ENCODE assay signal across 17 mouse cellular contexts in the genomic region with DNA sequence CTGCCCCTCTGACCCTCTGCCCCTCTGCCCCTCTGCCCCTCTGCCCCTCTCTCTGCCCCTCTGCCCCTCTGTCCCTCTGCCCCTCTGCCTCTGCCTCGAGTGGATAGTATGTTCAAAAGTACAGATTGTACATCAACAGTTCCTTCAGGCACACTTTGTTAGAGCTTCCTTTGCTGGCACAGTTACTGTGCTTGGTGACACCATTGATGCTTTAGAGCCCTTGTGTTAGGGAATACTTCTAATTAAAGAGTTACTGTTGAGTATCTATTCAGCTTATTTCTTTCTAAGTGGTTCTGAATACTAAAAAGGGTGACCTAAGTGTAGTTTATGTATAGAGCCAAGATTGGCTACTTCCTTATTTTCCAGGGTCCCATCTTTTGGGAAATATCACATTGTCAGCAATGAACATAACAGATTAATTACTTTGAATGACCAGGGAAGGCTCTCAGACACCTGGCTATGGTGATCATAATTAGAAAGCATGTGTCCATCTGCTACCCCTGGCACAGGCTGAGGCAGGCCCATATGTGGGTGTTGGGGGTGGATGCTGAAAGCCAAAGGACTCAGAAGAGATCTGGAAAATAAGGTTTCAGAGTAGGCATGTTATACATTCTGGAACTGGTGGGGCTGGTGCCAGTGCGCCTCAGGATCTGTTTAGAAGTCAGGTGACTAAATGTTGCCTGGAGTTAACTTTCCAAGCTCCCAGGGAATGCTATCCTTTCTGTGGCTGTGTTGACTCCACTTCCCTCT.
DNase-seq lines count a peak whose midpoint lies in the region; ATAC-seq lines count a peak whose summit lies in the region.
"Had no signal": no experiment of that assay in that cellular context is flagged by ENCODE, and none has a peak within 500 bp of the region (broad histone marks: within the 10 kb centered on the region; RNA-seq: fewer than 3 reads in every experiment).

No protein-coding gene starts in this region.

- no peak overlapping the region for H3K9ac ChIP-seq in hindbrain, embryonic 14.5 days
- H3K9ac ChIP-seq in hindbrain, embryonic 11.5 days (ENCODE audit: low read depth, low read length), result no peak overlapping the region
- H3K9ac ChIP-seq in kidney, embryonic 15.5 days, result no peak overlapping the region
- H3K9ac ChIP-seq: embryonic facial prominence, embryonic 15.5 days had no signal

- no peak overlapping the region for H3K4me2 ChIP-seq in hindbrain, embryonic 14.5 days (replicated peaks)
- H3K4me2 ChIP-seq in hindbrain, embryonic 11.5 days (replicated peaks; ENCODE audit: low read depth, low read length), result no peak overlapping the region
- no peak overlapping the region for H3K4me2 ChIP-seq in kidney, embryonic 15.5 days
- H3K4me2 ChIP-seq: embryonic facial prominence, embryonic 15.5 days had no signal

- H3K27me3 ChIP-seq in hindbrain, embryonic 14.5 days (ENCODE audit: control insufficient read depth, insufficient read depth, low read length), result no peaks in the 10 kb centered on the region
- no peaks in the 10 kb centered on the region for H3K27me3 ChIP-seq in hindbrain, embryonic 11.5 days (ENCODE audit: control insufficient read depth, insufficient read depth, low read length)
- H3K27me3 ChIP-seq in kidney, embryonic 15.5 days, result no peaks in the 10 kb centered on the region
- H3K27me3 ChIP-seq: embryonic facial prominence, embryonic 15.5 days had no signal

- no peak overlapping the region for H3K27ac ChIP-seq in hindbrain, embryonic 14.5 days
- no peak overlapping the region for H3K27ac ChIP-seq in hindbrain, embryonic 11.5 days (ENCODE audit: low read depth, low read length)
- H3K27ac ChIP-seq in kidney, embryonic 15.5 days, result no peak overlapping the region
- H3K27ac ChIP-seq: embryonic facial prominence, embryonic 15.5 days; kidney, postnatal 0 days; left cerebral cortex, adult 2 months; macrophage had no signal

- peak; percentile 73; the same call in 1 of the 2 replicates for ATAC-seq in hindbrain, embryonic 14.5 days (ENCODE audit: low FRiP score)
- ATAC-seq in hindbrain, embryonic 11.5 days (ENCODE audit: low FRiP score), result no peak
- no peak for ATAC-seq in kidney, embryonic 15.5 days (replicated peaks; ENCODE audit: low FRiP score)

- WGBS in hindbrain, embryonic 14.5 days, result 65% methylated on average over 2 of the region's 2 CpGs
- 75% methylated on average over 2 of the region's 2 CpGs for WGBS in hindbrain, embryonic 11.5 days
- WGBS in kidney, embryonic 15.5 days, result 61% methylated on average over 2 of the region's 2 CpGs

- DNase-seq in hindbrain, embryonic 14.5 days (ENCODE audit: low spot score), result no peak
- no peak for DNase-seq in hindbrain, embryonic 11.5 days (ENCODE audit: low spot score)
- DNase-seq in right cerebral cortex, adult 2 months (ENCODE audit: low spot score in 2 of 2), result peak; percentile 19 to 20
- DNase-seq in right cerebral cortex, postnatal 10 days (ENCODE audit: low spot score in 2 of 2), result no peak
- DNase-seq in cerebellum, postnatal 10 days, result peak; percentile 89 to 92
- peak; percentile 24 for DNase-seq in telencephalon, adult 2 months (ENCODE audit: low read depth, low spot score)
- DNase-seq in spleen, adult 12 weeks (ENCODE audit: low spot score), result no peak
- DNase-seq: adrenal gland, postnatal 36 days; heart, adult 11 months; lung, adult 18-20 months; midbrain, embryonic 14.5 days had no signal

- no peaks in the 10 kb centered on the region for H3K4me1 ChIP-seq in hindbrain, embryonic 14.5 days (replicated peaks; ENCODE audit: control insufficient read depth, insufficient read depth, low read length)
- H3K4me1 ChIP-seq in hindbrain, embryonic 11.5 days (replicated peaks; ENCODE audit: control insufficient read depth, insufficient read depth, low read length), result no peaks in the 10 kb centered on the region
- no peaks in the 10 kb centered on the region for H3K4me1 ChIP-seq in kidney, embryonic 15.5 days
- H3K4me1 ChIP-seq: embryonic facial prominence, embryonic 15.5 days had no signal

- H3K36me3 ChIP-seq in hindbrain, embryonic 14.5 days (replicated peaks; ENCODE audit: control insufficient read depth, insufficient read depth), result no peaks in the 10 kb centered on the region
- no peaks in the 10 kb centered on the region for H3K36me3 ChIP-seq in hindbrain, embryonic 11.5 days (ENCODE audit: control insufficient read depth, insufficient read depth, low read length)
- no peaks in the 10 kb centered on the region for H3K36me3 ChIP-seq in kidney, embryonic 15.5 days
- H3K36me3 ChIP-seq: embryonic facial prominence, embryonic 15.5 days; G1E had no signal

- H3K4me3 ChIP-seq in hindbrain, embryonic 14.5 days (replicated peaks; ENCODE audit: low read length), result no peak overlapping the region
- H3K4me3 ChIP-seq in hindbrain, embryonic 11.5 days (ENCODE audit: low read depth, low read length), result no peak overlapping the region
- no peak overlapping the region for H3K4me3 ChIP-seq in kidney, embryonic 15.5 days (replicated peaks)
- H3K4me3 ChIP-seq: embryonic facial prominence, embryonic 15.5 days; left cerebral cortex, adult 2 months had no signal

- H3K9me3 ChIP-seq in hindbrain, embryonic 14.5 days (ENCODE audit: control insufficient read depth, low read length), result no peaks in the 10 kb centered on the region
- H3K9me3 ChIP-seq in hindbrain, embryonic 11.5 days (ENCODE audit: control insufficient read depth, low read length), result no peaks in the 10 kb centered on the region
- H3K9me3 ChIP-seq in kidney, embryonic 15.5 days (replicated peaks), result no peaks in the 10 kb centered on the region
- H3K9me3 ChIP-seq: embryonic facial prominence, embryonic 15.5 days; G1E had no signal

Comparison
In these comparisons a context has a peak if more than half of its experiments do, and no peak if none do; other contexts are left out.
1. DNase-seq: peak in right cerebral cortex, adult 2 months (2 of 2), cerebellum, postnatal 10 days (2 of 2) and telencephalon, adult 2 months (single experiment); none in hindbrain, embryonic 14.5 days (single experiment), hindbrain, embryonic 11.5 days (single experiment), right cerebral cortex, postnatal 10 days (0 of 2) and spleen, adult 12 weeks (single experiment).